Mouse (Mus musculus) erythroblast, embryonic 14.5 days (primary cell): Measurements from ENCODE around the gene Lipc. TPM values are rescaled to one million over a fixed set of nuclear protein-coding genes. Genes with fewer than 3 reads are reported as not detected.

Experiments
- H3K27me3 ChIP-seq: 2 replicates; pipeline ENCODE4 v1.6.1; 2012; ENCODE audit warnings: inconsistent platforms; ENCODE audit not compliant: control insufficient read depth
- H3K36me3 ChIP-seq: 2 replicates; pipeline ENCODE4 v1.6.1; 2012; ENCODE audit warnings: mild to moderate bottlenecking, inconsistent platforms; ENCODE audit not compliant: control insufficient read depth
- H3K4me1 ChIP-seq: 2 replicates; pipeline ENCODE4 v1.6.1; 2012; ENCODE audit warnings: inconsistent platforms; ENCODE audit not compliant: control insufficient read depth
- H3K4me3 ChIP-seq: replicated peaks from 2 replicates; pipeline ENCODE3; 2012; ENCODE audit warnings: moderate library complexity, mild to moderate bottlenecking, inconsistent platforms
- H3K9me3 ChIP-seq: 2 replicates; pipeline ENCODE4 v1.6.1; 2012; ENCODE audit warnings: low read length, inconsistent platforms, mixed read lengths; ENCODE audit not compliant: control insufficient read depth
- GATA1 ChIP-seq: IDR thresholded peaks from 2 replicates; pipeline ENCODE4 v1.6.1; 2012; ENCODE audit warnings: low read length, inconsistent platforms, mixed read lengths
- TAL1 ChIP-seq: IDR thresholded peaks from 3 replicates; pipeline ENCODE4 v1.6.1; 2012; ENCODE audit warnings: low read length, inconsistent platforms, mixed read lengths
- polyA plus RNA-seq: library from polyadenylated mRNA; stranded (reverse); fragments of >175 nt; gene quantifications from 2 replicates; pipeline ENCODE4 v1.2.3, GENCODE M21; 2012

The Lipc gene
- polyA plus RNA-seq, 1 experiment: 0.02 TPM

- Histone ChIP-seq H3K9me3 (peaks cover 3% of the 10 kb centered on the region; the same call in 1 of the 2 replicates), H3K4me1 (peaks cover 93% of the 10 kb centered on the region), H3K27me3 (no peaks in the 10 kb centered on the region), H3K36me3 (peaks cover 39% of the 10 kb centered on the region), H3K4me3 (peak overlapping the region; percentile 43)
- peak; percentile 98 for TF ChIP-seq GATA1
- TF ChIP-seq TAL1: peak; percentile 57
Observed at GRCm38 (mm10) chr9:70926820-70927588, 25.0 kb downstream of the Lipc start.

- H3K9me3 ChIP-seq: peaks cover 3% of the 10 kb centered on the region; the same call in 1 of the 2 replicates
- no peak for TF ChIP-seq TAL1
- no peak for TF ChIP-seq GATA1
- no peaks in the 10 kb centered on the region for H3K27me3 ChIP-seq
- H3K4me1 ChIP-seq: peaks cover 100% of the 10 kb centered on the region
- H3K36me3 ChIP-seq: peaks cover 41% of the 10 kb centered on the region
- no peak overlapping the region for H3K4me3 ChIP-seq
Observed at GRCm38 (mm10) chr9:70925225-70925624, 26.8 kb downstream of the Lipc start.

GRCm38 (mm10) chr9:70924763-70925162 lies 27.3 kb downstream of the Lipc start:
- H3K9me3 ChIP-seq: peaks cover 3% of the 10 kb centered on the region; the same call in 1 of the 2 replicates
- peaks cover 41% of the 10 kb centered on the region for H3K36me3 ChIP-seq
- TF ChIP-seq GATA1 (no peak), TAL1 (no peak)
- peaks cover 100% of the 10 kb centered on the region for H3K4me1 ChIP-seq
- H3K4me3 ChIP-seq: no peak overlapping the region
- no peaks in the 10 kb centered on the region for H3K27me3 ChIP-seq

- Histone ChIP-seq H3K4me3 (peak overlapping the region; percentile 55), H3K9me3 (no peaks in the 10 kb centered on the region), H3K4me1 (peaks cover 97% of the 10 kb centered on the region), H3K36me3 (peaks cover 33% of the 10 kb centered on the region), H3K27me3 (no peaks in the 10 kb centered on the region)
- TF ChIP-seq GATA1: peak; percentile 90
- peak; percentile 59 for TF ChIP-seq TAL1
Observed at GRCm38 (mm10) chr9:70921781-70922565, 30.1 kb downstream of the Lipc start.

- Histone ChIP-seq H3K27me3 (no peaks in the 10 kb centered on the region), H3K4me3 (no peak overlapping the region), H3K36me3 (peaks cover 35% of the 10 kb centered on the region), H3K4me1 (peaks cover 97% of the 10 kb centered on the region), H3K9me3 (no peaks in the 10 kb centered on the region)
- TF ChIP-seq GATA1 (no peak), TAL1 (no peak)
Observed at GRCm38 (mm10) chr9:70921132-70921531, 30.9 kb downstream of the Lipc start.

GRCm38 (mm10) chr9:70919271-70919670 lies 32.8 kb downstream of the Lipc start:
- Histone ChIP-seq H3K4me1 (peaks cover 97% of the 10 kb centered on the region), H3K27me3 (no peaks in the 10 kb centered on the region), H3K9me3 (no peaks in the 10 kb centered on the region), H3K4me3 (no peak overlapping the region), H3K36me3 (peaks cover 21% of the 10 kb centered on the region)
- TF ChIP-seq GATA1 (no peak), TAL1 (no peak)

- TF ChIP-seq TAL1: no peak
- TF ChIP-seq GATA1: no peak
- no peaks in the 10 kb centered on the region for H3K9me3 ChIP-seq
- H3K4me3 ChIP-seq: no peak overlapping the region
- peaks cover 93% of the 10 kb centered on the region for H3K4me1 ChIP-seq
- H3K36me3 ChIP-seq: peaks cover 13% of the 10 kb centered on the region
- no peaks in the 10 kb centered on the region for H3K27me3 ChIP-seq
Observed at GRCm38 (mm10) chr9:70916516-70916915, 35.5 kb downstream of the Lipc start.

- Histone ChIP-seq H3K4me3 (no peak overlapping the region), H3K4me1 (peaks cover 89% of the 10 kb centered on the region), H3K9me3 (no peaks in the 10 kb centered on the region), H3K36me3 (peaks cover 8% of the 10 kb centered on the region), H3K27me3 (no peaks in the 10 kb centered on the region; the same call in none of the 2 replicates)
- no peak for TF ChIP-seq TAL1
- TF ChIP-seq GATA1: no peak
Observed at GRCm38 (mm10) chr9:70915356-70915685, 36.7 kb downstream of the Lipc start.
